Mouse (Mus musculus): ENCODE results near the gene Ppat. TPM values are rescaled to one million over a fixed set of nuclear protein-coding genes. Genes with fewer than 3 reads are reported as not detected.
"Not testable (repeated sequence)": the region's sequence is repeated elsewhere in the genome, so short reads cannot be mapped to it uniquely, and the experiment has no call there.

Gene Ppat
- polyA plus RNA-seq, 1 experiment from 2014 or later, result 13.7 TPM

GRCm38 (mm10) chr5:76929180-76929877 lies 22.0 kb downstream of the Ppat start:
- Histone ChIP-seq H3K4me2 (replicated peaks) (no peak overlapping the region), H3K9ac (no peak overlapping the region), H3K27me3 (ENCODE audit: control insufficient read depth, insufficient read depth, low read length) (no peaks in the 10 kb centered on the region), H3K4me1 (replicated peaks; ENCODE audit: control insufficient read depth, insufficient read depth, low read length) (no peaks in the 10 kb centered on the region), H3K9me3 (ENCODE audit: control insufficient read depth, low read length) (peaks cover 14% of the 10 kb centered on the region), H3K36me3 (replicated peaks; ENCODE audit: control insufficient read depth, insufficient read depth) (peaks cover 25% of the 10 kb centered on the region; the same call in 1 of the 2 replicates), H3K4me3 (replicated peaks; ENCODE audit: low read length) (no peak overlapping the region), H3K27ac (no peak overlapping the region)
- WGBS, result 87% methylated on average over 7 of the region's 7 CpGs
- ATAC-seq (ENCODE audit: low FRiP score) (no peak), DNase-seq (ENCODE audit: low spot score) (no peak)

GRCm38 (mm10) chr5:76928124-76928832 lies 23.1 kb downstream of the Ppat start:
- H3K4me2 ChIP-seq (replicated peaks), result no peak overlapping the region
- DNase-seq (ENCODE audit: low spot score), result no peak
- H3K4me1 ChIP-seq (replicated peaks; ENCODE audit: control insufficient read depth, insufficient read depth, low read length), result no peaks in the 10 kb centered on the region
- WGBS, result 81% methylated on average over 16 of the region's 16 CpGs
- no peaks in the 10 kb centered on the region for H3K27me3 ChIP-seq (ENCODE audit: control insufficient read depth, insufficient read depth, low read length)
- no peak overlapping the region for H3K9ac ChIP-seq
- H3K36me3 ChIP-seq (replicated peaks; ENCODE audit: control insufficient read depth, insufficient read depth), result peaks cover 28% of the 10 kb centered on the region; the same call in 1 of the 2 replicates
- no peak overlapping the region for H3K4me3 ChIP-seq (replicated peaks; ENCODE audit: low read length)
- no peak overlapping the region for H3K27ac ChIP-seq
- ATAC-seq (ENCODE audit: low FRiP score), result no peak
- peaks cover 14% of the 10 kb centered on the region for H3K9me3 ChIP-seq (ENCODE audit: control insufficient read depth, low read length)

GRCm38 (mm10) chr5:76924296-76924695 lies 27.1 kb downstream of the Ppat start:
- Histone ChIP-seq H3K27ac (no peak overlapping the region), H3K9me3 (ENCODE audit: control insufficient read depth, low read length) (peaks cover 14% of the 10 kb centered on the region), H3K4me2 (replicated peaks) (no peak overlapping the region), H3K36me3 (replicated peaks; ENCODE audit: control insufficient read depth, insufficient read depth) (peaks cover 54% of the 10 kb centered on the region), H3K4me3 (replicated peaks; ENCODE audit: low read length) (no peak overlapping the region), H3K9ac (no peak overlapping the region), H3K4me1 (replicated peaks; ENCODE audit: control insufficient read depth, insufficient read depth, low read length) (no peaks in the 10 kb centered on the region), H3K27me3 (ENCODE audit: control insufficient read depth, insufficient read depth, low read length) (no peaks in the 10 kb centered on the region)
- WGBS, result 89% methylated on average over 1 of the region's 1 CpGs
- ATAC-seq (ENCODE audit: low FRiP score) (no peak), DNase-seq (ENCODE audit: low spot score) (no peak)

- Histone ChIP-seq H3K4me3 (replicated peaks; ENCODE audit: low read length) (no peak overlapping the region), H3K36me3 (replicated peaks; ENCODE audit: control insufficient read depth, insufficient read depth) (peaks cover 58% of the 10 kb centered on the region), H3K27ac (peak overlapping the region; percentile 9; the same call in 1 of the 2 replicates), H3K4me2 (replicated peaks) (no peak overlapping the region), H3K4me1 (replicated peaks; ENCODE audit: control insufficient read depth, insufficient read depth, low read length) (no peaks in the 10 kb centered on the region), H3K9me3 (ENCODE audit: control insufficient read depth, low read length) (peaks cover 14% of the 10 kb centered on the region), H3K9ac (no peak overlapping the region), H3K27me3 (ENCODE audit: control insufficient read depth, insufficient read depth, low read length) (no peaks in the 10 kb centered on the region)
- 84% methylated on average over 13 of the region's 13 CpGs for WGBS
- ATAC-seq (ENCODE audit: low FRiP score) (no peak), DNase-seq (ENCODE audit: low spot score) (peak; percentile 36)
Measured at GRCm38 (mm10) chr5:76923428-76923827, 27.9 kb downstream of the Ppat start.

- H3K9ac ChIP-seq, result no peak overlapping the region
- no peaks in the 10 kb centered on the region for H3K27me3 ChIP-seq (ENCODE audit: control insufficient read depth, insufficient read depth, low read length)
- peaks cover 64% of the 10 kb centered on the region for H3K36me3 ChIP-seq (replicated peaks; ENCODE audit: control insufficient read depth, insufficient read depth)
- peaks cover 14% of the 10 kb centered on the region for H3K9me3 ChIP-seq (ENCODE audit: control insufficient read depth, low read length)
- no peak for DNase-seq (ENCODE audit: low spot score)
- 80% methylated on average over 4 of the region's 4 CpGs for WGBS
- no peak for ATAC-seq (ENCODE audit: low FRiP score)
- H3K4me3 ChIP-seq (replicated peaks; ENCODE audit: low read length), result no peak overlapping the region
- no peak overlapping the region for H3K4me2 ChIP-seq (replicated peaks)
- no peaks in the 10 kb centered on the region for H3K4me1 ChIP-seq (replicated peaks; ENCODE audit: control insufficient read depth, insufficient read depth, low read length)
- no peak overlapping the region for H3K27ac ChIP-seq
Measured at GRCm38 (mm10) chr5:76922833-76923232, 28.5 kb downstream of the Ppat start.

- not testable (repeated sequence) for H3K27me3 ChIP-seq (ENCODE audit: control insufficient read depth, insufficient read depth, low read length); H3K9me3 ChIP-seq (ENCODE audit: control insufficient read depth, low read length); DNase-seq (ENCODE audit: low spot score); H3K4me1 ChIP-seq (replicated peaks; ENCODE audit: control insufficient read depth, insufficient read depth, low read length); H3K4me2 ChIP-seq (replicated peaks); H3K36me3 ChIP-seq (replicated peaks; ENCODE audit: control insufficient read depth, insufficient read depth); H3K27ac ChIP-seq; H3K9ac ChIP-seq; H3K4me3 ChIP-seq (replicated peaks; ENCODE audit: low read length); ATAC-seq (ENCODE audit: low FRiP score)
- over 99% methylated on average over 5 of the region's 5 CpGs for WGBS
Measured at GRCm38 (mm10) chr5:76912522-76912921, 38.9 kb downstream of the Ppat start.

- no peak overlapping the region for H3K4me2 ChIP-seq (replicated peaks)
- WGBS, result 88% methylated on average over 3 of the region's 3 CpGs
- H3K36me3 ChIP-seq (replicated peaks; ENCODE audit: control insufficient read depth, insufficient read depth), result 0 out of 2 replicates have a peak, but pooled peaks cover 3% of the 10 kb centered on the region
- peaks cover 4% of the 10 kb centered on the region; the same call in 1 of the 2 replicates for H3K4me1 ChIP-seq (replicated peaks; ENCODE audit: control insufficient read depth, insufficient read depth, low read length)
- no peak overlapping the region for H3K9ac ChIP-seq
- H3K4me3 ChIP-seq (replicated peaks; ENCODE audit: low read length), result no peak overlapping the region
- ATAC-seq (ENCODE audit: low FRiP score) (no peak), DNase-seq (ENCODE audit: low spot score) (no peak)
- no peaks in the 10 kb centered on the region for H3K27me3 ChIP-seq (ENCODE audit: control insufficient read depth, insufficient read depth, low read length)
- H3K27ac ChIP-seq, result no peak overlapping the region
- H3K9me3 ChIP-seq (ENCODE audit: control insufficient read depth, low read length), result no peaks in the 10 kb centered on the region
Measured at GRCm38 (mm10) chr5:76910807-76911206, 40.6 kb downstream of the Ppat start.

- peak overlapping the region; percentile 82 for H3K4me2 ChIP-seq (replicated peaks)
- 29% methylated on average over 3 of the region's 3 CpGs for WGBS
- H3K4me1 ChIP-seq (replicated peaks; ENCODE audit: control insufficient read depth, insufficient read depth, low read length), result peaks cover 5% of the 10 kb centered on the region; the same call in 1 of the 2 replicates
- peak overlapping the region; percentile 46 for H3K4me3 ChIP-seq (replicated peaks; ENCODE audit: low read length)
- H3K9me3 ChIP-seq (ENCODE audit: control insufficient read depth, low read length), result no peaks in the 10 kb centered on the region
- ATAC-seq (ENCODE audit: low FRiP score) (no peak), DNase-seq (ENCODE audit: low spot score) (no peak)
- peak overlapping the region; percentile 68 for H3K9ac ChIP-seq
- H3K27me3 ChIP-seq (ENCODE audit: control insufficient read depth, insufficient read depth, low read length), result no peaks in the 10 kb centered on the region
- H3K36me3 ChIP-seq (replicated peaks; ENCODE audit: control insufficient read depth, insufficient read depth), result 0 out of 2 replicates have a peak, but pooled peaks cover 5% of the 10 kb centered on the region
- H3K27ac ChIP-seq, result peak overlapping the region; percentile 81; the same call in 1 of the 2 replicates
Measured at GRCm38 (mm10) chr5:76906155-76906499, 45.3 kb downstream of the Ppat start.

- no peaks in the 10 kb centered on the region for H3K9me3 ChIP-seq (ENCODE audit: control insufficient read depth, low read length)
- 0 out of 2 replicates have a peak, but pooled peaks cover 5% of the 10 kb centered on the region for H3K36me3 ChIP-seq (replicated peaks; ENCODE audit: control insufficient read depth, insufficient read depth)
- DNase-seq (ENCODE audit: low spot score), result peak; percentile 100
- peak within 1 kb of the TSS; percentile 68 for H3K9ac ChIP-seq
- peak; percentile 99 for ATAC-seq (ENCODE audit: low FRiP score)
- H3K27ac ChIP-seq, result peak within 1 kb of the TSS; percentile 81
- WGBS, result under 1% methylated on average over 47 of the region's 47 CpGs
- peaks cover 5% of the 10 kb centered on the region; the same call in 1 of the 2 replicates for H3K4me1 ChIP-seq (replicated peaks; ENCODE audit: control insufficient read depth, insufficient read depth, low read length)
- no peaks in the 10 kb centered on the region for H3K27me3 ChIP-seq (ENCODE audit: control insufficient read depth, insufficient read depth, low read length)
- H3K4me2 ChIP-seq (replicated peaks), result peak within 1 kb of the TSS; percentile 82
- peak within 1 kb of the TSS; percentile 46 for H3K4me3 ChIP-seq (replicated peaks; ENCODE audit: low read length)
Measured at GRCm38 (mm10) chr5:76905405-76906154, 45.8 kb downstream of the Ppat start, which contains the start of gene Aasdh. Gene Aasdh (minus strand): TSS chr5:76905514.
